Mouse (Mus musculus) stomach, embryonic 16.5 days (tissue): ENCODE measurements around the gene Slc25a13. TPM values are rescaled to one million over a fixed set of nuclear protein-coding genes. Genes with fewer than 3 reads are reported as not detected.
"Not testable (repeated sequence)": the region's sequence is repeated elsewhere in the genome, so short reads cannot be mapped to it uniquely, and the experiment has no call there.

Experiments used
- ATAC-seq: fragments of 200-750 bp; cut with Nextera tagmentation; 2 replicates; pipeline ENCODE4 v1.8.0; 2017; ENCODE audit warnings: moderate number of reproducible peaks, moderate TSS enrichment; ENCODE audit not compliant: insufficient read depth, low FRiP score
- H3K27ac ChIP-seq: fragments of 300-500 bp; sonication (generic); 2 replicates; pipeline ENCODE4 v1.5.1; 2014; ENCODE audit warnings: low read length
- H3K27me3 ChIP-seq: fragments of 300-500 bp; sonication (generic); 2 replicates; pipeline ENCODE4 v1.6.1; 2014; ENCODE audit warnings: low read length, control low read depth, mixed read lengths; ENCODE audit not compliant: control insufficient read depth, insufficient read depth
- H3K36me3 ChIP-seq: fragments of 300-500 bp; sonication (generic); 2 replicates; pipeline ENCODE4 v1.6.1; 2014; ENCODE audit warnings: low read length; ENCODE audit not compliant: control insufficient read depth, insufficient read depth
- H3K4me1 ChIP-seq: fragments of 300-500 bp; sonication (generic); 2 replicates; pipeline ENCODE4 v1.6.1; 2014; ENCODE audit warnings: low read length, control low read depth, mixed read lengths; ENCODE audit not compliant: control insufficient read depth, insufficient read depth
- H3K4me2 ChIP-seq: fragments of 300-500 bp; sonication (generic); 2 replicates; pipeline ENCODE4 v1.6.1; 2014; ENCODE audit warnings: low read depth, low read length, mixed read lengths
- H3K4me3 ChIP-seq: fragments of 300-500 bp; sonication (generic); replicated peaks from 2 replicates; pipeline ENCODE4 v1.5.1; 2014; ENCODE audit warnings: mild to moderate bottlenecking, low read length
- H3K9ac ChIP-seq: fragments of 300-500 bp; sonication (generic); 2 replicates; pipeline ENCODE4 v1.6.1; 2014; ENCODE audit warnings: low read length
- H3K9me3 ChIP-seq: fragments of 300-500 bp; sonication (generic); replicated peaks from 2 replicates; pipeline ENCODE4 v1.6.1; 2016; ENCODE audit warnings: low read length, control low read depth; ENCODE audit not compliant: control insufficient read depth
- WGBS: fragments of 180-500 bp; shearing (Covaris S2); extraction: QIAGEN DNeasy Blood & Tissue Kit; methylation state at CpG from one replicate; pipeline ENCODE4 v1.1.7; 2014; 5-methylcytosine and 5-hydroxymethylcytosine counted together
- polyA plus RNA-seq: library from polyadenylated mRNA; unstranded; fragments of >200 nt; fragmentation: Nextera tagmentation; extraction: Ambion mirVana; gene quantifications from 2 replicates; pipeline ENCODE4 v1.2.1, GENCODE M21; 2015

Slc25a13 gene
- polyA plus RNA-seq, 1 experiment from 2014 or later = 33.3 TPM

DNA sequence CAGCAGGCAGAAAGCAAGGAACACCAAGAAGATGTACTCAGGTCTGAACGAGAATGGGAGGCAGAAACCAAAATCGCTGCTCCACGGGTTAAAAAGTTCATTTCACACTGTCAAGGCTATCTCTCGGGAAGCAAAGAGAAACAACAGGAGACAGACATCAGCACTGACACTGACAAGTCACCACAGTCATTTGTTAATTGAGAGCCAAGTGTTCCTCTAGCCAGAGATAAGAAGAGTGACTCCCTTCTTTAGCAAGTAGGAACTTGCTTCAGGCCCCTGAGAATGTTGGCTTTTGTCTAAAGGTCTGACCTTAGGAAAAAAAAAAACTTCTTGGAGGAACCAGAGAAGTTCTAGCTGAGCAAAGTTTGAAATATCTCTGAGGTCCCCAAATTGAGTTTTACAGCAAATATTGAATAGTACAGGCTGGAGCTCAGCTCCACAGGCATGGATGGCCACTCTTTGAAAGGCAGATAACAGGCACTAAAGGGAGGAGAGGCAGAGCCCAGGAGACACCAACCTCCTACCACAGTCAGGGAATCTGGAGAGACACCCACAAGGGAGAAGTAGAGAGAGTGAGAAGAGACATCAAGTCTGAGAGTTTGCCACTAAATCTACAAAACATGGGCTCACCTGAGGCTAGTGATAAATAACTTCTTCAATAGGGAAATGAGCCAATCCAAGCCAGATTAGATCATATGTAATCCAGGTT lies 8.5 kb downstream of the Slc25a13 start:
- Histone ChIP-seq H3K27ac (no peak overlapping the region), H3K27me3 (no peaks in the 10 kb centered on the region), H3K4me3 (no peak overlapping the region), H3K4me1 (no peaks in the 10 kb centered on the region; the same call in none of the 2 replicates), H3K36me3 (no peaks in the 10 kb centered on the region), H3K9me3 (no peaks in the 10 kb centered on the region), H3K4me2 (no peak overlapping the region), H3K9ac (no peak overlapping the region)
- WGBS = 27% methylated on average over 4 of the region's 4 CpGs
- no peak for ATAC-seq

DNA sequence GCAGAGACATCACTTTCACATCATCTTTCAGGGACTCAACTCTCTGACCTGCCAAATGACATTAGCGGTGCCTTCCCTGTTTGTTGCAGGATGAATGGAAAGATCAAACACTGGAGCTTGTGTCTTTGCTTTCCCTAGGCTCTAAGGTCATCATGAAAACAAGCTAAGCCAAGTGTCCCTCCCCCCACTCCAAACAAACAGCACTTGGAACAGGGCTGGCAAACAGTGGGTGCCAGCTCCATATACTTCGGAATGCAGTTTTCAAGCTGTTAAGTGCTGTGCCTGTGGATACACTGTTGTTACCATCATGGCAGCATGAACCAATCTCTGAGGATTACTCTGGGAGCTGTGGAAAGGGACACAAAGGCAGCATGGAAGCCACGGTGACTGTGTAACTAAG lies 9.1 kb downstream of the Slc25a13 start:
- WGBS = 60% methylated on average over 3 of the region's 3 CpGs

DNA sequence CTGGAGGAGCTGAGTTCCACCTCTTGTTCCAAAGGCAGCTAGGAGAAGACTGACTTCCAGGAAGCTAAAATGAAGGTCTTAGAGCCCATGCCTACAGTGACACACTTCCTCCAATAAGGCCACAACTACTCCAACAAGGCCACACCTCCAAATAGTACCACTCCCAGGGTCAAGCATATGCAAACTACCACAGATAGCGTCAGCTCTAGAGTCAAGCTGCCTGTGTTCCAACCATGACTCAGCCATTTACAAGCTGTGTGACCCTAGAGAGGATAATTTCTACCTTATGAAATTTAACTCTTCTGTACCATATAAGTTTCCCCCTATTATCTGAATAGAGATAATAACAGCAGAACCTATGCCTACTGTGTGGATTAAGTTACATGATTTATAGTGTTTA lies 9.6 kb downstream of the Slc25a13 start:
- 58% methylated on average over 1 of the region's 1 CpGs for WGBS
- H3K36me3 ChIP-seq = no peaks in the 10 kb centered on the region
- no peaks in the 10 kb centered on the region for H3K9me3 ChIP-seq
- H3K27me3 ChIP-seq = no peaks in the 10 kb centered on the region
- no peak overlapping the region for H3K9ac ChIP-seq
- no peak for ATAC-seq
- no peak overlapping the region for H3K27ac ChIP-seq
- no peaks in the 10 kb centered on the region; the same call in 1 of the 2 replicates for H3K4me1 ChIP-seq
- no peak overlapping the region for H3K4me2 ChIP-seq
- no peak overlapping the region for H3K4me3 ChIP-seq

More for the DNA sequence above, 9.1 kb downstream of the Slc25a13 start:
- Histone ChIP-seq H3K27me3 (no peaks in the 10 kb centered on the region), H3K9ac (no peak overlapping the region), H3K27ac (no peak overlapping the region), H3K4me2 (no peak overlapping the region), H3K9me3 (no peaks in the 10 kb centered on the region), H3K4me3 (no peak overlapping the region), H3K36me3 (no peaks in the 10 kb centered on the region), H3K4me1 (no peaks in the 10 kb centered on the region; the same call in none of the 2 replicates)
- ATAC-seq = no peak

DNA sequence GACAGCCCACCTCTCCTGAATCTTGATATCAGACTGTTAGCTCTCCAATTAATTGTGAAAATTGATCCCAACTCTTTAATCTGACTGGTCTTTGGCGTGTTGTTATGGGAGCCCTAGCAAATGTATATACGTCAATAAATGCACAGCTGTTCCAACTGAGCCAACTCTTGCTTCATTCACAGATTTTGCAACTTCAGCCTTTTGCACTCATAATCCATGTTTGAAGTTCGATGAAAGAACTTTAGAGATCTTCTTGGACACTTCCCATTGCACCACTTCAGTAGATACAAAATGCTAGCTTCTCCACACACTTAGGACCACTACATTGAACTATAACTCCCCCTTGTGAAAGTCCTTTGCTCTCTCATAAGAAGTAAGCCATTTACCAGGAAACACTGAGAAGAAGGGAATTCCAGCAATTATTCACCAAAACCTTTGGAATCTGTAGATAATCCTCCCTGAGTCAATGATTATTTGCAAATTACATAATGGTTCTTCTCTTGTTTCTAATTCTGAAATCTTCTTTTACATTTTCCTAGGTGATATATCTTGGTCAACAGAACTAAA lies 11.3 kb downstream of the Slc25a13 start:
- WGBS = 77% methylated on average over 3 of the region's 3 CpGs
- H3K4me1 ChIP-seq = no peaks in the 10 kb centered on the region; the same call in 1 of the 2 replicates
- H3K27ac ChIP-seq = no peak overlapping the region
- H3K4me2 ChIP-seq = no peak overlapping the region
- no peak overlapping the region for H3K9ac ChIP-seq
- no peaks in the 10 kb centered on the region for H3K27me3 ChIP-seq
- no peaks in the 10 kb centered on the region for H3K36me3 ChIP-seq
- ATAC-seq = no peak
- H3K9me3 ChIP-seq = no peaks in the 10 kb centered on the region
- no peak overlapping the region for H3K4me3 ChIP-seq

DNA sequence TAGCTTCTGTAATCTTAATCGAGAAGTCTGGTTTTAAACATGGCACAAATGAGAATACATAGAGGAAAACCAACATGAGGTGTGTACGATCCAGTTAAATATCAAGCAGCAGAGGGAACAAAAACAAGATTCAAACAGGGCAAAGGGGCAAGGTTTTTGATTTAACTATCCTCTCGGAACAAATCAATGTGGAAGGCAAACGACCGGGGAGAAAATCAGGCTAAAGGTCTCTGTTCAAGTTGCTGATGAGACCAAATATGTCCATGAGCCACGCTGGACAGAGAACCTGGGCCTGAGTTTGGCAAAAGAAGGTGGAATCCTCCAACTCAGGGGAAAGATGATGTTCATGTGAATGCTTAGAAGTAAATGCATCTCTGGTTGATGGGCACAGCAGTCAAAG lies 14.5 kb downstream of the Slc25a13 start:
- ATAC-seq = no peak
- H3K4me1 ChIP-seq = no peaks in the 10 kb centered on the region
- H3K9ac ChIP-seq = no peak overlapping the region
- H3K9me3 ChIP-seq = no peaks in the 10 kb centered on the region
- 78% methylated on average over 6 of the region's 6 CpGs for WGBS
- H3K4me3 ChIP-seq = no peak overlapping the region
- no peak overlapping the region for H3K27ac ChIP-seq
- no peaks in the 10 kb centered on the region for H3K27me3 ChIP-seq
- no peaks in the 10 kb centered on the region for H3K36me3 ChIP-seq
- no peak overlapping the region for H3K4me2 ChIP-seq

DNA sequence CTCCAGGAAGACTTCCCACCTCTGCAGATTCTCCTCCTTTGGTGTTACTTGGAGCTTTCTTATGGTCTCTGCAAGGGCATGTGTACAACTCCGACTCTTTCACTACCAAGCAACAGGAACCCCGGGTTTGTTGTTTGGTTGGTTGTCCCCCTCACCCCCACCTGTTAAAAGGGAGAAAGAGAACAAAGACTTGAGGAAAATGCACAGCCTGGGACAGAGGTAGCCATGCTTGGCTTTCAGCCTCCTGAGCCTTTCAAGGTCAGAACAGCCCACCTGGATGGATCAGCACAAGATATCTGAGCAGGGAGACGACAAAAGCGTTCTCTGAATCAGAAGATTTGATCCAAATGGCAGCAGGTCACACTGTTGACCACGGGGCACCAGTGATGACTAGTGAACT lies 15.0 kb downstream of the Slc25a13 start:
- 81% methylated on average over 5 of the region's 5 CpGs for WGBS
- Histone ChIP-seq H3K4me1 (no peaks in the 10 kb centered on the region), H3K9ac (no peak overlapping the region), H3K4me3 (no peak overlapping the region), H3K9me3 (no peaks in the 10 kb centered on the region), H3K36me3 (no peaks in the 10 kb centered on the region), H3K27ac (no peak overlapping the region), H3K27me3 (no peaks in the 10 kb centered on the region), H3K4me2 (no peak overlapping the region)
- no peak for ATAC-seq

DNA sequence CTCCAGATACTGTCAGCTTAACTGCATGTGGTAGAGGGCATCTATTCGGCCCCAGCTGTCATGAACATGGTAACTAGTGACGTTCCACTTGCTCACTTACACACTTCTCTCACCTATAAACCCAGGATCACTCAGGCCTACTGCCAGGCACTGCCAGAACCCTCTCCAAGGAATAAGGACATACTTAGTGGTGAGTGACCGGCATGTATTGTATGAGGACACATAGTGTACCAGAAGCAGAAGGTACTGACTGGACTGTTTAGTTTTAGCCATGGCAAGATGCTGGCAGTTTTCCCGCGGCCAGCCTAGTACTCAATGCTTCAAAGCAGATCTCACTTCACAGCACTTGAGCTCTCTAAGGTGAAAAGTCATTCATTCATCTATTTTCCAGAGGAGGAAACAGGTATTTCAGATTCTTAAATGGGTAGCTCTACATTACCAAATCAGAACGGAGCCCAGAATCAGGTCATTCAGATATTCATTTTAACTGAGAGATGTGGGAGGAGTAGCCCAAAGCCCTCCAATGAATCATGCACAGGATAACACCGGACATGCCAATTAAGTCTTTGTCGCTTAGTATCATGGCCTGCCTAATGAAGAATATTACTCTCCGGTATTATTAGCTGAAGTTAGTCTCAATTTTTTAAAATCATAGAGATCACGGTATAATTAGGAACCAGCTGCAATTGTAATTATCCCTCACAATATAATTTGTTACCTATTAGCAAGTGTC lies 17.7 kb downstream of the Slc25a13 start:
- 91% methylated on average over 10 of the region's 10 CpGs for WGBS
- Histone ChIP-seq H3K4me3 (no peak overlapping the region), H3K9ac (no peak overlapping the region), H3K4me2 (no peak overlapping the region), H3K4me1 (no peaks in the 10 kb centered on the region), H3K9me3 (no peaks in the 10 kb centered on the region), H3K36me3 (no peaks in the 10 kb centered on the region), H3K27ac (no peak overlapping the region), H3K27me3 (no peaks in the 10 kb centered on the region)
- no peak for ATAC-seq

DNA sequence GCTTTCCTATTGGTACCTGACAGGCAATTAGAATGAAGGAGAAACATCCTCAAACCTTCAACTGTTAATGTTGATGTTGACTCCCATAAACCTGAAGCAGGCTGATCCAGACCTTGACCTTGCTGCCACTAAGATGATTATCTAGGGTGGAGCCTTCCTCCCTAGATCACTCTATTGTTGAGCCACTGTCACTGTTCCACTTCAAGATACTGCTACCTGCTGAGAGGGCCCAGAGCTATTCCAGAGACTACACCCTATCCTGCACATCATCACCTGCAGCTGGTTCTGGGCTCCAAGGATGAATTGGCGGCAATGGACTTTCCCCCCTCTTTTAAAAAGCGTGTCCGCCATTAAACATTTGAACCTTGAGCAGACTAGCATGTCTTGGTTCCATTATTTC lies 18.9 kb downstream of the Slc25a13 start:
- H3K9ac ChIP-seq, H3K4me3 ChIP-seq, ATAC-seq, H3K4me2 ChIP-seq, H3K27ac ChIP-seq, H3K9me3 ChIP-seq, H3K36me3 ChIP-seq, H3K4me1 ChIP-seq, H3K27me3 ChIP-seq: not testable (repeated sequence)
- WGBS = 97% methylated on average over 3 of the region's 3 CpGs

DNA sequence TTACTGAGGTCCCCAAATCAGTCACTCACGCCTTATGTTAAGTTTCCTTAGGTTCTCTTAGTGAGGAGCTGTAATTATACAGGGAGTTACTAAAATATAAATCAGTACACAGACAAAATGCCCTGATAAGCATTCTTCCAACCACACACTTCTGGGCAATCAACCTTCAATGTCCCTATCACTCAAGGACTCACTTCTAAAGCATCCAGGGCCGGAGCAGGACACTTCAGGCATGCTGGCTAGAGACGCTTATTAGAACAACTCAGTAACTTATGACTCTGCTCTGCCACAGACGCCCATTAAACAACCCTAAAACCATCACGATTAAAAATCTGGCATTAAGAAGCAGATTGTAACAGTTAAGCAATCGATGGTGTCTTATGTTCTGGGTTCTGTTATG lies 19.6 kb downstream of the Slc25a13 start:
- no peaks in the 10 kb centered on the region for H3K9me3 ChIP-seq
- no peak overlapping the region for H3K27ac ChIP-seq
- ATAC-seq = no peak
- H3K4me2 ChIP-seq = no peak overlapping the region
- H3K4me3 ChIP-seq = no peak overlapping the region
- H3K36me3 ChIP-seq = no peaks in the 10 kb centered on the region
- no peak overlapping the region for H3K9ac ChIP-seq
- no peaks in the 10 kb centered on the region for H3K27me3 ChIP-seq
- H3K4me1 ChIP-seq = no peaks in the 10 kb centered on the region
- 80% methylated on average over 6 of the region's 6 CpGs for WGBS
